Comparison of ENCODE assay signal across 9 mouse cellular contexts in genomic region chr9:66514256-66514770, GRCm38 (mm10). TPM values are rescaled to one million over a fixed set of nuclear protein-coding genes. Genes with fewer than 3 reads are reported as not detected.
DNase-seq lines count a peak whose midpoint lies in the region; ATAC-seq and TF ChIP-seq lines count a peak whose summit lies in the region.
"Had no signal": no experiment of that assay in that cellular context is flagged by ENCODE, and none has a peak within 500 bp of the region (broad histone marks: within the 10 kb centered on the region; RNA-seq: fewer than 3 reads in every experiment).

Fbxl22 (minus strand) TSS chr9:66514593.

- peaks cover 4% of the 10 kb centered on the region; the same call in 1 of the 2 replicates for H3K36me3 ChIP-seq in kidney, adult 2 months (ENCODE audit: control insufficient read depth, insufficient read depth, low read length)
- peaks cover 29% of the 10 kb centered on the region for H3K36me3 ChIP-seq in liver, embryonic 16.5 days (ENCODE audit: control insufficient read depth, insufficient read depth)
- peaks cover 29% of the 10 kb centered on the region for H3K36me3 ChIP-seq in small intestine, adult 2 months (ENCODE audit: control insufficient read depth, insufficient read depth, low read length)

- no peak for ATAC-seq in liver, embryonic 16.5 days (ENCODE audit: low read depth)

- peak; percentile 71 for TF ChIP-seq CTCF in kidney, adult 2 months (conservative IDR thresholded peaks at IDR 0.05; ENCODE audit: insufficient read depth, insufficient read length, low read depth, low read length)
- TF ChIP-seq CTCF in small intestine, adult 2 months (IDR thresholded peaks at IDR 0.05; ENCODE audit: extremely low read depth, insufficient read length, insufficient replicate concordance, low read depth, low read length): peak; percentile 87

- TF ChIP-seq POLR2A in kidney, adult 2 months (IDR thresholded peaks at IDR 0.05; ENCODE audit: low read depth, low read length): no peak
- no peak for TF ChIP-seq POLR2A in small intestine, adult 2 months (IDR thresholded peaks at IDR 0.05; ENCODE audit: low read depth, low read length)

- 42% methylated on average over 17 of the region's 17 CpGs for WGBS in kidney, adult 2 months
- WGBS in liver, embryonic 16.5 days (ENCODE audit: insufficient replicate concordance): 75% methylated on average over 17 of the region's 17 CpGs
- 26% methylated on average over 17 of the region's 17 CpGs for WGBS in small intestine, adult 2 months

- no peak within 1 kb of the TSS for H3K4me2 ChIP-seq in liver, embryonic 16.5 days (ENCODE audit: low read depth, low read length)

- H3K4me3 ChIP-seq in kidney, adult 2 months (ENCODE audit: insufficient read depth, low read depth, low read length): no peak within 1 kb of the TSS
- H3K4me3 ChIP-seq in liver, embryonic 16.5 days (ENCODE audit: low read depth, low read length): no peak within 1 kb of the TSS
- peak within 1 kb of the TSS; percentile 28 for H3K4me3 ChIP-seq in small intestine, adult 2 months (ENCODE audit: low read depth, low read length)
- H3K4me3 ChIP-seq: liver, embryonic 15.5 days had no signal

- peaks cover 18% of the 10 kb centered on the region for H3K4me1 ChIP-seq in kidney, adult 2 months (ENCODE audit: control insufficient read depth, insufficient read depth, low read length)
- H3K4me1 ChIP-seq in liver, embryonic 16.5 days (ENCODE audit: control insufficient read depth, low read depth, low read length): peaks cover 40% of the 10 kb centered on the region
- H3K4me1 ChIP-seq in small intestine, adult 2 months (ENCODE audit: control insufficient read depth, insufficient read depth, insufficient read length, low read length): peaks cover 16% of the 10 kb centered on the region

- H3K9ac ChIP-seq in liver, embryonic 16.5 days (ENCODE audit: low read depth, low read length): no peak within 1 kb of the TSS
- H3K9ac ChIP-seq: liver, embryonic 15.5 days had no signal

- no peaks in the 10 kb centered on the region for H3K9me3 ChIP-seq in liver, embryonic 16.5 days (replicated peaks; ENCODE audit: control insufficient read depth, low read length)
- H3K9me3 ChIP-seq: liver, embryonic 15.5 days had no signal

- peak within 1 kb of the TSS; percentile 70 for H3K27ac ChIP-seq in kidney, adult 2 months (ENCODE audit: insufficient read depth, low read depth, low read length)
- H3K27ac ChIP-seq in liver, embryonic 16.5 days (ENCODE audit: low read length): 0 out of 2 replicates have a peak within 1 kb of the TSS, but pooled peaks have one; percentile 3
- H3K27ac ChIP-seq in small intestine, adult 2 months (ENCODE audit: insufficient read depth, low read depth, low read length): peak within 1 kb of the TSS; percentile 84

- H3K27me3 ChIP-seq in kidney, adult 2 months (replicated peaks; ENCODE audit: control insufficient read depth, insufficient read depth, low read length): no peaks in the 10 kb centered on the region
- no peaks in the 10 kb centered on the region for H3K27me3 ChIP-seq in liver, embryonic 16.5 days (ENCODE audit: control insufficient read depth, insufficient read depth, low read depth, low read length)
- H3K27me3 ChIP-seq in small intestine, adult 2 months (ENCODE audit: control insufficient read depth, insufficient read depth, low read length): no peaks in the 10 kb centered on the region
- H3K27me3 ChIP-seq: liver, embryonic 15.5 days had no signal

- peak; percentile 53 for DNase-seq in ovary, postnatal 36 days (ENCODE audit: low spot score)
- no peak for DNase-seq in ovary, postnatal 10 days (ENCODE audit: low spot score)
- DNase-seq in embryo, embryonic 10 days (ENCODE audit: low spot score): peak; percentile 51
- DNase-seq in heart, adult 8-10 months (ENCODE audit: low spot score): peak; percentile 36
- peak; percentile 75 for DNase-seq in kidney, adult 2 months
- DNase-seq in MN1 (ENCODE audit: low spot score): no peak

RNA-seq across cellular contexts. Expression of gene Fbxl22, which starts in this region (rescaled TPM):
- 10 to 100 TPM; 28.1 to 43.0 (median 31.0) TPM for total RNA-seq in heart, adult 8-10 months (2022)
- 0.74 and 1.6 TPM in 2 replicates for polyA plus RNA-seq in kidney, adult 2 months (2012; rRNA removed)
- polyA plus RNA-seq in liver, embryonic 16.5 days (2015; fragmentation: Nextera tagmentation; extraction: Ambion mirVana): 0.75 and 1.8 TPM in 2 replicates
- polyA plus RNA-seq in small intestine, adult 2 months (2012; rRNA removed): 20.3 and 20.5 TPM in 2 replicates

Comparison
In these comparisons a context has a peak if more than half of its experiments do, and no peak if none do; other contexts are left out.
1. DNase-seq: peak in ovary, postnatal 36 days (single experiment), embryo, embryonic 10 days (single experiment), heart, adult 8-10 months (single experiment) and kidney, adult 2 months (single experiment); none in ovary, postnatal 10 days (single experiment) and MN1 (single experiment).
2. H3K27ac ChIP-seq: peak in every context shown above with its lines; median percentile 84 in small intestine, adult 2 months; 70 in kidney, adult 2 months; 3 in liver, embryonic 16.5 days.